Mouse (Mus musculus): Measurements from ENCODE around the gene Arid1a.

- TF ChIP-seq GATA1 (IDR thresholded peaks at IDR 0.05; ENCODE audit: borderline replicate concordance, low read length): no peak
- TF ChIP-seq FLI1 (IDR thresholded peaks at IDR 0.05; ENCODE audit: low read length): no peak
Measured at GRCm38 (mm10) chr4:133725706-133726105, 30.9 kb downstream of the Arid1a start.

Measured in megakaryocyte, embryonic 14.5 days (primary cell).